Mouse (Mus musculus) 3134 (cell line): ENCODE measurements around the gene Zfp688.
"Not testable (repeated sequence)": the region's sequence is repeated elsewhere in the genome, so short reads cannot be mapped to it uniquely, and the experiment has no call there.

Experiments
- DNase-seq: peaks from one replicate; pipeline ENCODE4 v3.0.0-alpha.2; 2011; ENCODE audit warnings: low spot score; ENCODE audit not compliant: insufficient read length; ENCODE audit errors: extremely low read depth

Zfp688 gene

GRCm38 (mm10) chr7:127421388-127422191 lies at the start of gene Zfp688:
Gene Zfp688 (minus strand): TSS chr7:127422068.
- peak; percentile 92 for DNase-seq

- no peak for DNase-seq
Observed at GRCm38 (mm10) chr7:127471646-127472010, 49.8 kb upstream of the Zfp688 start.

GRCm38 (mm10) chr7:127470743-127471645 lies 49.1 kb upstream of the Zfp688 start:
- DNase-seq = peak; percentile 94

GRCm38 (mm10) chr7:127470011-127470715 lies 48.3 kb upstream of the Zfp688 start:
- peak; percentile 25 for DNase-seq

- no peak for DNase-seq
Observed at GRCm38 (mm10) chr7:127466606-127467005, 44.7 kb upstream of the Zfp688 start.

- DNase-seq = not testable (repeated sequence)
Observed at GRCm38 (mm10) chr7:127465670-127466069, 43.8 kb upstream of the Zfp688 start.

- no peak for DNase-seq
Observed at GRCm38 (mm10) chr7:127465191-127465590, 43.3 kb upstream of the Zfp688 start.

- DNase-seq = not testable (repeated sequence)
Observed at GRCm38 (mm10) chr7:127459311-127459710, 37.4 kb upstream of the Zfp688 start, which contains the start of gene Prr14. Gene Prr14 (plus strand): TSS chr7:127459611.

- DNase-seq = not testable (repeated sequence)
Observed at GRCm38 (mm10) chr7:127458371-127459122, 36.7 kb upstream of the Zfp688 start.

GRCm38 (mm10) chr7:127454905-127455304 lies 33.0 kb upstream of the Zfp688 start:
- no peak for DNase-seq

- DNase-seq = no peak
Observed at GRCm38 (mm10) chr7:127453056-127453455, 31.2 kb upstream of the Zfp688 start.

- no peak for DNase-seq
Observed at GRCm38 (mm10) chr7:127449966-127450365, 28.1 kb upstream of the Zfp688 start.

- DNase-seq = peak; percentile 89
Observed at GRCm38 (mm10) chr7:127448521-127449300, 26.8 kb upstream of the Zfp688 start, which contains the start of gene Zfp689. Gene Zfp689 (minus strand): TSS chr7:127449158.

- DNase-seq = no peak
Observed at GRCm38 (mm10) chr7:127443976-127444375, 22.1 kb upstream of the Zfp688 start.

- DNase-seq = no peak
Observed at GRCm38 (mm10) chr7:127437724-127438123, 15.9 kb upstream of the Zfp688 start.

- DNase-seq = no peak
Observed at GRCm38 (mm10) chr7:127435206-127435605, 13.3 kb upstream of the Zfp688 start.

GRCm38 (mm10) chr7:127426354-127426753 lies 4.5 kb upstream of the Zfp688 start:
- no peak for DNase-seq

- no peak for DNase-seq
Observed at GRCm38 (mm10) chr7:127425911-127426310, 4.0 kb upstream of the Zfp688 start.

GRCm38 (mm10) chr7:127425291-127425690 lies 3.4 kb upstream of the Zfp688 start:
- no peak for DNase-seq
